Mouse (Mus musculus) heart, embryonic 11.5 days (tissue): ENCODE data around the gene Sox5. TPM values are rescaled to one million over a fixed set of nuclear protein-coding genes. Genes with fewer than 3 reads are reported as not detected.

Source experiments
- ATAC-seq: fragments of 200-750 bp; cut with Nextera tagmentation; replicated peaks from 2 replicates; pipeline ENCODE4 v1.8.0; 2017; ENCODE audit warnings: moderate library complexity; ENCODE audit not compliant: insufficient number of reproducible peaks, low FRiP score, low TSS enrichment
- H3K27ac ChIP-seq: fragments of 300-500 bp; sonication (generic); 2 replicates; pipeline ENCODE4 v1.5.1; 2014; ENCODE audit warnings: mild to moderate bottlenecking, low read depth, low read length
- H3K27me3 ChIP-seq: fragments of 300-500 bp; sonication (generic); 2 replicates; pipeline ENCODE4 v1.6.1; 2014; ENCODE audit warnings: mild to moderate bottlenecking, low read length, mixed read lengths; ENCODE audit not compliant: control insufficient read depth, insufficient read depth
- H3K36me3 ChIP-seq: fragments of 300-500 bp; sonication (generic); 2 replicates; pipeline ENCODE4 v1.6.1; 2014; ENCODE audit warnings: mild to moderate bottlenecking, low read length, moderate library complexity, mixed read lengths; ENCODE audit not compliant: control insufficient read depth, insufficient read depth
- H3K4me1 ChIP-seq: fragments of 300-500 bp; sonication (generic); 2 replicates; pipeline ENCODE4 v1.6.1; 2014; ENCODE audit warnings: low read length; ENCODE audit not compliant: control insufficient read depth, insufficient read depth
- H3K4me2 ChIP-seq: fragments of 300-500 bp; sonication (generic); 2 replicates; pipeline ENCODE4 v1.6.1; 2014; ENCODE audit warnings: mild to moderate bottlenecking, moderate library complexity
- H3K4me3 ChIP-seq: fragments of 300-500 bp; sonication (generic); 2 replicates; pipeline ENCODE4 v1.5.1; 2014; ENCODE audit warnings: low read depth, low read length
- H3K9ac ChIP-seq: fragments of 300-500 bp; sonication (generic); 2 replicates; pipeline ENCODE4 v1.6.1; 2014; ENCODE audit warnings: mild to moderate bottlenecking, low read depth, low read length, moderate library complexity
- H3K9me3 ChIP-seq: fragments of 300-500 bp; sonication (generic); replicated peaks from 2 replicates; pipeline ENCODE4 v1.6.1; 2016; ENCODE audit warnings: low read length; ENCODE audit not compliant: control insufficient read depth
- WGBS: fragments of 180-500 bp; shearing (Covaris S2); extraction: QIAGEN DNeasy Blood & Tissue Kit; methylation state at CpG from one replicate; pipeline ENCODE4 v1.1.7; 2014; ENCODE audit not compliant: insufficient replicate concordance; 5-methylcytosine and 5-hydroxymethylcytosine counted together
- polyA plus RNA-seq: library from polyadenylated mRNA; unstranded; fragments of >200 nt; fragmentation: Nextera tagmentation; extraction: Ambion mirVana; gene quantifications from 2 replicates; pipeline ENCODE4 v1.2.1, GENCODE M21; 2014

The Sox5 gene
- polyA plus RNA-seq, 1 experiment from 2014 or later = 16.2 TPM

DNA sequence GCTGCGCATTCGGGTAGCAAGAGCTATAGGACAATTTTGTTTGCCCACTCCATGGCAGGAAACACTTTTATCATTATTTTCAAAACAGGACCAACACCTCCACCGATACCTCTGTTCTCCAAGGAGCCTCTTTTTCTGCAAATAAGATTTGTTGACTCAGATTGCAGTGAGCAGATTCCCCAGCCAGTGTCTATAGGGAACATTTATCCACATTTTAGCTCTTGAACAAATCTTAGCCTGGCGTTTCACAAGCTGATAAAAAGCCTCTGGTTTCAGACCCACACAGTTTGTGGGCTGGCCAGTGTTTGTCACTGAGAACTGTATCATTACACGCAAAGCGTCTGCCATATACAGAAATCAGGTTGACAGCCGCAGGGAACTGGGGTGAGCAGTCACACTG is 823.4 kb downstream of the Sox5 start:
- H3K27ac ChIP-seq = no peak overlapping the region
- no peaks in the 10 kb centered on the region for H3K9me3 ChIP-seq
- no peaks in the 10 kb centered on the region for H3K36me3 ChIP-seq
- WGBS = 77% methylated on average over 7 of the region's 7 CpGs
- no peak overlapping the region for H3K9ac ChIP-seq
- H3K4me2 ChIP-seq = no peak overlapping the region
- H3K27me3 ChIP-seq = no peaks in the 10 kb centered on the region
- H3K4me1 ChIP-seq = no peaks in the 10 kb centered on the region
- ATAC-seq = no peak
- no peak overlapping the region for H3K4me3 ChIP-seq

DNA sequence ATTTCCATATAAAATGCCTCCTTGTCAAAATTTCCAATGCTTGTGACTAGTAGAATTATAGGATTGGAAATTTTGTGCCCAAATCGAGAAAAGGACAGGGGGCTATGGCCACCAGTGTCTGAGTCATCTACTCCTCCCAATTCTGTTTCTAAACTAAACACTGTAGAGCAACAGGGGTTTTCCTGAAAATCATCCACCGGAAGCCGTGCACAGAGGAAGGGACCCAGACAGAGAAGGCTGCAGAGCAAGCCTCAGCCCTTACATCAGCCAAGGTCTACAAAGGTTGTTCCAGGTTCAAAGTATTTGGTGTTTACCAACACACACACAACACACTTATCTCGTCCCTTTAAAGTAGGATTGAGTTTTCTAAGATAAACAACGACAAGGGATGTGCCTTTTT is 824.7 kb downstream of the Sox5 start:
- no peaks in the 10 kb centered on the region for H3K4me1 ChIP-seq
- no peaks in the 10 kb centered on the region for H3K9me3 ChIP-seq
- H3K27me3 ChIP-seq = no peaks in the 10 kb centered on the region
- no peaks in the 10 kb centered on the region for H3K36me3 ChIP-seq
- 71% methylated on average over 5 of the region's 5 CpGs for WGBS
- no peak overlapping the region for H3K4me2 ChIP-seq
- H3K27ac ChIP-seq = no peak overlapping the region
- no peak for ATAC-seq
- H3K9ac ChIP-seq = no peak overlapping the region
- no peak overlapping the region for H3K4me3 ChIP-seq

DNA sequence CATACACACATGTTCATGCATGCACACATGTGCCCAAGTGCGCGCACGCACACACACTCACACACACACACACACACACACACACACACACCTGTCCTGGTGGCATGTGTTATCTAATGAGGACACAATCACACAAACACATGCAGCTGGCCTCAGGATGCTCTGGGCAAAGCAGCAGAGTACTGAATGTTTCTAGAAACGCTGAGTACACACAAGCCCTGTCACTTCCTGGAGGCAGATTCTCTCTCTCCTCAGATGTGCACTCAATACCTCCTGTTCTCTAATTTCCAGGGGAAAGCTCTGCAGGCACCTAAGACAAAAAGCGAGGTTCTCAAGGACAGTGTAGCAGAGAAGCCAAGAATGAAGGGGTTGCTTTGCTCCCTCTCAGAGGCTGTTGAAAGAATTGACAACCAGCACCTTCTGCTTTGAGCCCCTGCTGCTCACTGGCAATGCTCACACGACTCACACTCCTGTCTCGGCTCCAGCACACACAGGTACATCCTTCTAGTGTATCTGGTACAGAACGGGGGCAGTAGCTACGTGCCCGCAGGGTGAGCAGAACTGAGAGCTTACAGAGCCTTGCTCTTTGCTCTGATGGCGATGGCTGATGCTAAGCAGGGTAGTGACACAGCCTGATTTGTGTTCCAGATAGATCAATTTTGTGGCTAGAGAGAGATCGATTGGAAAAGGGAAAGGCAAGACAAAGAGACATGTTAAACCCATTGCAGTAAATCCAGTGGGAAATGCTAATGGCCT is 833.0 kb downstream of the Sox5 start:
- Histone ChIP-seq H3K4me1 (no peaks in the 10 kb centered on the region), H3K27me3 (no peaks in the 10 kb centered on the region), H3K4me3 (no peak overlapping the region), H3K9ac (no peak overlapping the region), H3K9me3 (no peaks in the 10 kb centered on the region), H3K27ac (no peak overlapping the region), H3K36me3 (no peaks in the 10 kb centered on the region), H3K4me2 (no peak overlapping the region)
- 70% methylated on average over 12 of the region's 12 CpGs for whole genome bisulfite sequencing
- no peak for ATAC-seq

DNA sequence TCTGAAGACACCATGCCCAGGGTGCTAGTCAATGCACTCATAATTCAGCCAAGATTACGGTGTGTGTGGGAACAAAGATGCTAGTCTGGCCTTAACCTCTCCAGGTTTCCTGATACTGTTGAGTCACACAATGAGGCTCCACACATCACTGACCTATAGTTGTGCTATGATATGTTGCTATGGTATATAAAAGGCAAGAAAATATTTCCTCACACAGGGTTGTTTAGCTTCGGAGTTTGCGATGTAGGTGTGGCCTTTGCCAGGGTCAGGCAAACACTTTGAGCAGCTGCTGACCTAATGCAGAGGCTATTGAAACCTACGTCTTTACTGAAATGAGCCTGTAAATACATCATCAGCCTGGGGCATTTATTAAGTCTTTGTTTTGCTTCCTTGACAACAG is 833.7 kb downstream of the Sox5 start:
- WGBS = 85% methylated on average over 4 of the region's 4 CpGs
- Histone ChIP-seq H3K9me3 (no peaks in the 10 kb centered on the region), H3K9ac (no peak overlapping the region), H3K4me1 (no peaks in the 10 kb centered on the region), H3K36me3 (no peaks in the 10 kb centered on the region), H3K4me2 (no peak overlapping the region), H3K27ac (no peak overlapping the region), H3K27me3 (no peaks in the 10 kb centered on the region), H3K4me3 (no peak overlapping the region)
- ATAC-seq = no peak

DNA sequence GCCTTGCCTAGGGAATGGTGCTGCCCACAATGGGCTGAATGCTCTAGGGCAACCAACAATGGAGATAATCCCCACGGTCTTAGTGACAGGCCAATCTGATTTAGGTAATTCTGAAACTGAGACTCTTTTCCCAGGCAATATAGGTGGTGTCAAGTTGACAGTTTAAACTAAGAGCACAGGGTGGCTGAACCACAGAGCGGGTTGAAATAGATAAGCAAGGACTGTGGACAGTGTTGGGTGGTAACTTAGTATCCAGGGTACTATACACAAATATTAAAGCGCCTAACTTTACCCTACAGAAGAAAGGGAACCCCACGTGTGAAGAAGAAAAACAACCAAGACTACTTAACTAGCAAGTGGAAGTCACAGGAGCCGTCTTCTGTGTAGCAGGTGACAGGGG is 838.7 kb downstream of the Sox5 start:
- ATAC-seq = no peak
- Histone ChIP-seq H3K4me2 (no peak overlapping the region), H3K9ac (no peak overlapping the region), H3K36me3 (no peaks in the 10 kb centered on the region), H3K9me3 (no peaks in the 10 kb centered on the region), H3K4me3 (no peak overlapping the region), H3K27me3 (no peaks in the 10 kb centered on the region), H3K27ac (no peak overlapping the region), H3K4me1 (no peaks in the 10 kb centered on the region)
- 82% methylated on average over 5 of the region's 5 CpGs for whole genome bisulfite sequencing

DNA sequence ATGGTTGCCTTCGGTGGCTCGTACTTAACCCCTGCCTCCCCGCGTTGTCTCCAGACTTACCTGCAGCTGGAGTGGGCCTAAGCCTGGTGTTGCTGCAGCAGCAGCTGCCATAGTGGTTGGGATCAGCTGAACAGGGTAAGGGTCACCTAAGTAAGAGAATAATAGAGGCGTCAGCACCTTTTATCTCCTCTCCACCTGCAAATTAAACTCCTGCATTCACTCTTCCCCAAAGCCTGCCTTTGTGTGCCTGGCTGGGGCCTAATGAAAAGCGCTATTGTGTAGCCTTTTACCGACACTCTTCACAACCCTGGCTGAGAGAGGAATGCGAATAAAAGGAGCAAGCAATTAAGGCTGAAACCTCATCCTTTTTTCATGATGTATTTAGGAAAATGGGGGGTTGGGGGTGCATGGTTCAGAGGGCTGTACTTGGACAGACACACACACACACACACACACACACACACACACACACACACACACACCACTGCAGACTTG is 840.4 kb downstream of the Sox5 start:
- H3K36me3 ChIP-seq = no peaks in the 10 kb centered on the region
- H3K9me3 ChIP-seq = no peaks in the 10 kb centered on the region
- H3K4me3 ChIP-seq = no peak overlapping the region
- no peaks in the 10 kb centered on the region for H3K27me3 ChIP-seq
- 59% methylated on average over 8 of the region's 8 CpGs for WGBS
- no peak overlapping the region for H3K27ac ChIP-seq
- no peak for ATAC-seq
- no peaks in the 10 kb centered on the region for H3K4me1 ChIP-seq
- no peak overlapping the region for H3K9ac ChIP-seq
- no peak overlapping the region for H3K4me2 ChIP-seq

DNA sequence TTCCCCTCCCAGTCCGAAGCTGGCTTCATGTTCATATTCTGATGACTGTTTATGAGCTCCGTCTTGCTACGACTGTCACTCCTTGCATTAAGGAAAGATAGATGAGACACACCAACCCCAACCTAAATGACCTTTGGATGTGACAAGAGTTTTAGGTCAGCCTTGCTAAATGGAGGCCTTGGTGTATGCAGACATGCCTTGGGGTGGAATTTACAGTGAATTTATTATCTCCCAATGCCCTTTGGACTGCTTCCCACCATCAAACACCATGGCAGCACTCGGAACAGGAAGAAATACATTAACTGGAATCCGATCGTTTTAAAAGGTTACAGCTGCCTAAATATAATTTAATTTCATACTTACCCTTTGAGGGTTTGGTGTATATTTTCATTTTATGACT is 858.6 kb downstream of the Sox5 start:
- no peak overlapping the region for H3K4me3 ChIP-seq
- H3K9me3 ChIP-seq = no peaks in the 10 kb centered on the region
- H3K4me1 ChIP-seq = no peaks in the 10 kb centered on the region
- 79% methylated on average over 6 of the region's 6 CpGs for WGBS
- no peaks in the 10 kb centered on the region for H3K27me3 ChIP-seq
- H3K27ac ChIP-seq = no peak overlapping the region
- H3K36me3 ChIP-seq = no peaks in the 10 kb centered on the region
- no peak overlapping the region for H3K9ac ChIP-seq
- H3K4me2 ChIP-seq = no peak overlapping the region
- ATAC-seq = no peak

DNA sequence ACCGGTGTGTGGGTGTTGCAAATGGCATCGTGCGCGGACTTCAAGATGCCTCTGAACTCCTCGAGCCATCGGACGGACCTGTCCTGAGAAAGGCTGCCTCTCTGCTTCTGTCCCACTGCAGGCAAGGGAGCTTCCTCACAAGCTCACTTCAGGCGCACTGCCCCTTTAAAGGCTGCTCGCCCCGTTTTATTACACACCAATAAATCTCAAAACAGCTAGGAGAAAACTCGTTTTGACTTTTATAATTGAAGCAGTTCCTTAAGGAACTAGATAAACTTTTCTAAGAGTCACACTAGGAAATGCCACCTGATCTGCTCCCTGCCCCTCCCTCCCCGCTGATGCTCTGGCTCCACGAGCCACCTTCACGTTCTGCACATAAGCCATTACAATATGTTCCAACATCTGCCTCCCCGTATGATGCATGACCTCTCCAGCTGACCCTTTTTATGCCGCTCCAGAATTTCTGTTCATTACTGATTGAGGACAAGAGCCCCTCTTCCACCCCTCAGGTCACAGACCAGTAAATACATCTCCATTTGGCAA is 863.3 kb downstream of the Sox5 start:
- no peak for ATAC-seq
- H3K4me3 ChIP-seq = no peak overlapping the region
- H3K4me1 ChIP-seq = no peaks in the 10 kb centered on the region
- H3K36me3 ChIP-seq = no peaks in the 10 kb centered on the region
- 83% methylated on average over 16 of the region's 16 CpGs for WGBS
- H3K9me3 ChIP-seq = no peaks in the 10 kb centered on the region
- no peak overlapping the region for H3K9ac ChIP-seq
- no peak overlapping the region for H3K27ac ChIP-seq
- no peak overlapping the region for H3K4me2 ChIP-seq
- H3K27me3 ChIP-seq = no peaks in the 10 kb centered on the region
